Mouse (Mus musculus) liver, embryonic 13.5 days (tissue): ENCODE results near the gene Slc16a7. TPM values are rescaled to one million over a fixed set of nuclear protein-coding genes. Genes with fewer than 3 reads are reported as not detected.

ENCODE experiments used
- ATAC-seq: fragments of 200-750 bp; cut with Nextera tagmentation; 2 replicates; pipeline ENCODE4 v1.8.0; 2017; ENCODE audit warnings: low read depth, mild to moderate bottlenecking, moderate number of reproducible peaks, moderate library complexity
- DNase-seq: peaks from one replicate; pipeline ENCODE4 v3.0.0; 2022
- H3K27ac ChIP-seq: fragments of 300-500 bp; sonication (generic); 2 replicates; pipeline ENCODE4 v1.5.1; 2015; ENCODE audit warnings: moderate library complexity, mild to moderate bottlenecking, inconsistent platforms
- H3K27me3 ChIP-seq: fragments of 300-500 bp; sonication (generic); 2 replicates; pipeline ENCODE4 v1.6.1; 2015; ENCODE audit warnings: mild to moderate bottlenecking, inconsistent platforms
- H3K36me3 ChIP-seq: fragments of 300-500 bp; sonication (generic); 2 replicates; pipeline ENCODE4 v1.6.1; 2015; ENCODE audit warnings: mild to moderate bottlenecking, inconsistent platforms
- H3K4me1 ChIP-seq: fragments of 300-500 bp; sonication (generic); replicated peaks from 2 replicates; pipeline ENCODE4 v1.6.1; 2015; ENCODE audit warnings: inconsistent platforms
- H3K4me2 ChIP-seq: fragments of 300-500 bp; sonication (generic); 2 replicates; pipeline ENCODE4 v1.6.1; 2015; ENCODE audit warnings: inconsistent platforms, mild to moderate bottlenecking, moderate library complexity
- H3K4me3 ChIP-seq: fragments of 300-500 bp; sonication (generic); replicated peaks from 2 replicates; pipeline ENCODE4 v1.5.1; 2015; ENCODE audit warnings: mild to moderate bottlenecking, inconsistent platforms
- H3K9ac ChIP-seq: fragments of 300-500 bp; sonication (generic); 2 replicates; pipeline ENCODE4 v1.6.1; 2015; ENCODE audit warnings: mild to moderate bottlenecking, inconsistent platforms
- H3K9me3 ChIP-seq: fragments of 300-500 bp; sonication (generic); replicated peaks from 2 replicates; pipeline ENCODE4 v1.6.1; 2016; ENCODE audit warnings: inconsistent platforms
- WGBS: fragments of 180-500 bp; shearing (Covaris S2); methylation state at CpG from one replicate; pipeline ENCODE4 v1.1.7; 2015; ENCODE audit not compliant: insufficient replicate concordance; 5-methylcytosine and 5-hydroxymethylcytosine counted together
- polyA plus RNA-seq: library from polyadenylated mRNA; unstranded; fragments of >200 nt; fragmentation: Nextera tagmentation; extraction: Ambion mirVana; gene quantifications from 2 replicates; pipeline ENCODE4 v1.2.1, GENCODE M21; 2015

Slc16a7 gene
- 6.8 and 8.7 TPM in 2 replicates for polyA plus RNA-seq

GRCm38 (mm10) chr10:125388876-125389786, at the start of gene Slc16a7:
Gene Slc16a7, minus strand, starts transcription at chr10:125389465.
- Histone ChIP-seq H3K27me3 (no peaks in the 10 kb centered on the region; the same call in 1 of the 2 replicates), H3K9me3 (no peaks in the 10 kb centered on the region), H3K4me3 (peak within 1 kb of the TSS; percentile 59), H3K4me2 (peak within 1 kb of the TSS; percentile 66), H3K27ac (peak within 1 kb of the TSS; percentile 34; the same call in 1 of the 2 replicates), H3K9ac (peak within 1 kb of the TSS; percentile 46), H3K36me3 (no peaks in the 10 kb centered on the region), H3K4me1 (no peaks in the 10 kb centered on the region)
- DNase-seq, result peak; percentile 4
- 1% methylated on average over 66 of the region's 67 CpGs for WGBS
- ATAC-seq, result peak; percentile 80

GRCm38 (mm10) chr10:125418795-125419194, 29.5 kb upstream of the Slc16a7 start:
- 66% methylated on average over 6 of the region's 6 CpGs for WGBS
- H3K9me3 ChIP-seq, result no peaks in the 10 kb centered on the region
- DNase-seq, result no peak

GRCm38 (mm10) chr10:125399796-125400195, 10.5 kb upstream of the Slc16a7 start:
- Histone ChIP-seq H3K36me3 (no peaks in the 10 kb centered on the region), H3K27ac (no peak overlapping the region), H3K9ac (no peak overlapping the region), H3K4me1 (no peaks in the 10 kb centered on the region), H3K4me3 (no peak overlapping the region), H3K27me3 (no peaks in the 10 kb centered on the region), H3K4me2 (no peak overlapping the region), H3K9me3 (no peaks in the 10 kb centered on the region)
- ATAC-seq (no peak), DNase-seq (no peak)
- WGBS, result 32% methylated on average over 4 of the region's 4 CpGs

More at GRCm38 (mm10) chr10:125418795-125419194, 29.5 kb upstream of the Slc16a7 start:
- Histone ChIP-seq H3K4me3 (no peak overlapping the region), H3K9ac (no peak overlapping the region), H3K27ac (no peak overlapping the region), H3K4me1 (no peaks in the 10 kb centered on the region), H3K36me3 (no peaks in the 10 kb centered on the region), H3K4me2 (no peak overlapping the region), H3K27me3 (no peaks in the 10 kb centered on the region)
- no peak for ATAC-seq

- Histone ChIP-seq H3K4me1 (no peaks in the 10 kb centered on the region), H3K9me3 (no peaks in the 10 kb centered on the region), H3K4me3 (peak overlapping the region; percentile 59; the same call in 1 of the 2 replicates), H3K27ac (no peak overlapping the region), H3K4me2 (no peak overlapping the region; the same call in 1 of the 2 replicates), H3K9ac (no peak overlapping the region), H3K36me3 (no peaks in the 10 kb centered on the region), H3K27me3 (no peaks in the 10 kb centered on the region; the same call in 1 of the 2 replicates)
- DNase-seq (no peak), ATAC-seq (no peak)
- 38% methylated on average over 6 of the region's 6 CpGs for WGBS
Observed at GRCm38 (mm10) chr10:125390011-125390410, 746 bp upstream of the Slc16a7 start.

GRCm38 (mm10) chr10:125388481-125388875, 787 bp downstream of the Slc16a7 start:
- ATAC-seq, result peak; percentile 9; the same call in 1 of the 2 replicates
- no peak overlapping the region for H3K9ac ChIP-seq

GRCm38 (mm10) chr10:125387782-125388415, 1.4 kb downstream of the Slc16a7 start:
- no peaks in the 10 kb centered on the region for H3K9me3 ChIP-seq
- no peaks in the 10 kb centered on the region for H3K36me3 ChIP-seq
- H3K4me2 ChIP-seq, result no peak overlapping the region
- no peak overlapping the region for H3K9ac ChIP-seq
- no peak for ATAC-seq
- H3K4me3 ChIP-seq, result no peak overlapping the region
- H3K27me3 ChIP-seq, result no peaks in the 10 kb centered on the region; the same call in 1 of the 2 replicates
- WGBS, result 37% methylated on average over 14 of the region's 14 CpGs
- H3K4me1 ChIP-seq, result no peaks in the 10 kb centered on the region
- H3K27ac ChIP-seq, result no peak overlapping the region
- DNase-seq, result no peak

More at GRCm38 (mm10) chr10:125388481-125388875, 787 bp downstream of the Slc16a7 start:
- H3K4me1 ChIP-seq, result no peaks in the 10 kb centered on the region
- H3K4me3 ChIP-seq, result peak overlapping the region; percentile 59
- H3K27ac ChIP-seq, result peak overlapping the region; percentile 34; the same call in 1 of the 2 replicates
- DNase-seq, result no peak
- WGBS, result 26% methylated on average over 7 of the region's 7 CpGs
- peak overlapping the region; percentile 66 for H3K4me2 ChIP-seq
- H3K27me3 ChIP-seq, result no peaks in the 10 kb centered on the region; the same call in 1 of the 2 replicates
- no peaks in the 10 kb centered on the region for H3K9me3 ChIP-seq
- no peaks in the 10 kb centered on the region for H3K36me3 ChIP-seq

GRCm38 (mm10) chr10:125375526-125375925, 13.7 kb downstream of the Slc16a7 start:
- H3K27me3 ChIP-seq, result no peaks in the 10 kb centered on the region
- DNase-seq (no peak), ATAC-seq (no peak)
- H3K9ac ChIP-seq, result no peak overlapping the region
- H3K4me3 ChIP-seq, result no peak overlapping the region
- H3K27ac ChIP-seq, result no peak overlapping the region
- no peaks in the 10 kb centered on the region for H3K9me3 ChIP-seq
- 62% methylated on average over 5 of the region's 5 CpGs for WGBS
- H3K4me2 ChIP-seq, result no peak overlapping the region
- no peaks in the 10 kb centered on the region for H3K36me3 ChIP-seq
- no peaks in the 10 kb centered on the region for H3K4me1 ChIP-seq

- Histone ChIP-seq H3K36me3 (no peaks in the 10 kb centered on the region), H3K27ac (no peak overlapping the region), H3K4me1 (no peaks in the 10 kb centered on the region), H3K27me3 (no peaks in the 10 kb centered on the region), H3K4me3 (no peak overlapping the region), H3K9me3 (no peaks in the 10 kb centered on the region), H3K9ac (no peak overlapping the region), H3K4me2 (no peak overlapping the region)
- no peak for ATAC-seq
- WGBS, result 85% methylated on average over 13 of the region's 13 CpGs
- no peak for DNase-seq
Observed at GRCm38 (mm10) chr10:125372666-125373065, 16.6 kb downstream of the Slc16a7 start.

GRCm38 (mm10) chr10:125371451-125371850, 17.8 kb downstream of the Slc16a7 start:
- H3K4me1 ChIP-seq, result no peaks in the 10 kb centered on the region
- H3K36me3 ChIP-seq, result no peaks in the 10 kb centered on the region
- no peak overlapping the region for H3K9ac ChIP-seq
- ATAC-seq, result no peak
- H3K27ac ChIP-seq, result no peak overlapping the region
- H3K4me3 ChIP-seq, result no peak overlapping the region
- no peaks in the 10 kb centered on the region for H3K9me3 ChIP-seq
- H3K27me3 ChIP-seq, result no peaks in the 10 kb centered on the region
- DNase-seq, result no peak
- no peak overlapping the region for H3K4me2 ChIP-seq
- 80% methylated on average over 11 of the region's 11 CpGs for WGBS

GRCm38 (mm10) chr10:125370037-125370610, 19.1 kb downstream of the Slc16a7 start:
- ATAC-seq, result no peak
- Histone ChIP-seq H3K4me3 (no peak overlapping the region), H3K4me2 (no peak overlapping the region), H3K9me3 (no peaks in the 10 kb centered on the region), H3K27me3 (no peaks in the 10 kb centered on the region), H3K36me3 (no peaks in the 10 kb centered on the region), H3K9ac (no peak overlapping the region), H3K4me1 (no peaks in the 10 kb centered on the region), H3K27ac (no peak overlapping the region)
- 24% methylated on average over 8 of the region's 8 CpGs for WGBS
- no peak for DNase-seq

- DNase-seq (no peak), ATAC-seq (no peak)
- Histone ChIP-seq H3K9me3 (no peaks in the 10 kb centered on the region), H3K4me2 (no peak overlapping the region), H3K27ac (no peak overlapping the region), H3K4me1 (no peaks in the 10 kb centered on the region), H3K9ac (no peak overlapping the region), H3K27me3 (no peaks in the 10 kb centered on the region), H3K36me3 (no peaks in the 10 kb centered on the region), H3K4me3 (no peak overlapping the region)
- WGBS, result 68% methylated on average over 7 of the region's 7 CpGs
Observed at GRCm38 (mm10) chr10:125358479-125358878, 30.8 kb downstream of the Slc16a7 start.
